Mouse (Mus musculus): ENCODE measurements at regions not wholly inside any gene's neighbourhood (a gene's known extent, or its start where the extent isn't known, plus 50 kb on each side); places are given as distances from the start of the nearest gene placed in this dataset.

GRCm38 (mm10) chr12:73491370-73491769, 54.8 kb downstream of the Tmem30b start:
- Histone ChIP-seq H3K4me3 (ENCODE audit: low read depth, low read length) (no peak overlapping the region), H3K27ac (ENCODE audit: low read length) (no peak overlapping the region), H3K4me1 (ENCODE audit: control insufficient read depth, insufficient read depth, low read length) (no peaks in the 10 kb centered on the region), H3K4me2 (ENCODE audit: low read length) (no peak overlapping the region), H3K36me3 (ENCODE audit: control insufficient read depth, insufficient read depth, low read length) (no peaks in the 10 kb centered on the region), H3K9ac (ENCODE audit: low read depth, low read length) (no peak overlapping the region), H3K9me3 (replicated peaks; ENCODE audit: control insufficient read depth, low read length, poor library complexity, severe bottlenecking) (no peaks in the 10 kb centered on the region), H3K27me3 (ENCODE audit: control insufficient read depth, insufficient read depth, low read depth, low read length) (no peaks in the 10 kb centered on the region)
- 78% methylated on average over 3 of the region's 3 CpGs for WGBS
- ATAC-seq: no peak

GRCm38 (mm10) chr12:73482858-73483257, 63.3 kb downstream of the Tmem30b start:
- no peaks in the 10 kb centered on the region for H3K27me3 ChIP-seq (ENCODE audit: control insufficient read depth, insufficient read depth, low read depth, low read length)
- H3K36me3 ChIP-seq (ENCODE audit: control insufficient read depth, insufficient read depth, low read length): no peaks in the 10 kb centered on the region
- no peaks in the 10 kb centered on the region for H3K4me1 ChIP-seq (ENCODE audit: control insufficient read depth, insufficient read depth, low read length)
- no peaks in the 10 kb centered on the region for H3K9me3 ChIP-seq (replicated peaks; ENCODE audit: control insufficient read depth, low read length, poor library complexity, severe bottlenecking)
- ATAC-seq: no peak
- H3K27ac ChIP-seq (ENCODE audit: low read length): no peak overlapping the region
- H3K9ac ChIP-seq (ENCODE audit: low read depth, low read length): no peak overlapping the region
- H3K4me3 ChIP-seq (ENCODE audit: low read depth, low read length): no peak overlapping the region
- WGBS: 89% methylated on average over 2 of the region's 2 CpGs
- H3K4me2 ChIP-seq (ENCODE audit: low read length): no peak overlapping the region

GRCm38 (mm10) chr12:73482275-73482674, 63.9 kb downstream of the Tmem30b start:
- Histone ChIP-seq H3K36me3 (ENCODE audit: control insufficient read depth, insufficient read depth, low read length) (no peaks in the 10 kb centered on the region), H3K9me3 (replicated peaks; ENCODE audit: control insufficient read depth, low read length, poor library complexity, severe bottlenecking) (no peaks in the 10 kb centered on the region), H3K27ac (ENCODE audit: low read length) (no peak overlapping the region), H3K27me3 (ENCODE audit: control insufficient read depth, insufficient read depth, low read depth, low read length) (no peaks in the 10 kb centered on the region), H3K4me3 (ENCODE audit: low read depth, low read length) (no peak overlapping the region), H3K4me2 (ENCODE audit: low read length) (no peak overlapping the region), H3K4me1 (ENCODE audit: control insufficient read depth, insufficient read depth, low read length) (no peaks in the 10 kb centered on the region), H3K9ac (ENCODE audit: low read depth, low read length) (no peak overlapping the region)
- no peak for ATAC-seq
- 90% methylated on average over 6 of the region's 6 CpGs for WGBS

- no peaks in the 10 kb centered on the region for H3K4me1 ChIP-seq (ENCODE audit: control insufficient read depth, insufficient read depth, low read length)
- no peaks in the 10 kb centered on the region for H3K9me3 ChIP-seq (replicated peaks; ENCODE audit: control insufficient read depth, low read length, poor library complexity, severe bottlenecking)
- no peaks in the 10 kb centered on the region for H3K27me3 ChIP-seq (ENCODE audit: control insufficient read depth, insufficient read depth, low read depth, low read length)
- H3K36me3 ChIP-seq (ENCODE audit: control insufficient read depth, insufficient read depth, low read length): no peaks in the 10 kb centered on the region
- H3K4me2 ChIP-seq (ENCODE audit: low read length): no peak overlapping the region
- no peak for ATAC-seq
- H3K9ac ChIP-seq (ENCODE audit: low read depth, low read length): no peak overlapping the region
- 95% methylated on average over 3 of the region's 3 CpGs for WGBS
- no peak overlapping the region for H3K4me3 ChIP-seq (ENCODE audit: low read depth, low read length)
- H3K27ac ChIP-seq (ENCODE audit: low read length): no peak overlapping the region
These were observed 64.5 kb downstream of the Tmem30b start for GRCm38 (mm10) chr12:73481705-73482104.

- no peaks in the 10 kb centered on the region for H3K9me3 ChIP-seq (replicated peaks; ENCODE audit: control insufficient read depth, low read length, poor library complexity, severe bottlenecking)
- no peaks in the 10 kb centered on the region for H3K4me1 ChIP-seq (ENCODE audit: control insufficient read depth, insufficient read depth, low read length)
- H3K9ac ChIP-seq (ENCODE audit: low read depth, low read length): no peak overlapping the region
- no peak overlapping the region for H3K4me3 ChIP-seq (ENCODE audit: low read depth, low read length)
- no peak overlapping the region for H3K27ac ChIP-seq (ENCODE audit: low read length)
- H3K4me2 ChIP-seq (ENCODE audit: low read length): no peak overlapping the region
- 94% methylated on average over 6 of the region's 6 CpGs for WGBS
- no peaks in the 10 kb centered on the region for H3K27me3 ChIP-seq (ENCODE audit: control insufficient read depth, insufficient read depth, low read depth, low read length)
- H3K36me3 ChIP-seq (ENCODE audit: control insufficient read depth, insufficient read depth, low read length): no peaks in the 10 kb centered on the region
- no peak for ATAC-seq
These were observed 65.0 kb downstream of the Tmem30b start for GRCm38 (mm10) chr12:73481165-73481564.

- no peak overlapping the region for H3K4me2 ChIP-seq (ENCODE audit: low read length)
- 91% methylated on average over 6 of the region's 6 CpGs for WGBS
- H3K9ac ChIP-seq (ENCODE audit: low read depth, low read length): no peak overlapping the region
- no peak overlapping the region for H3K4me3 ChIP-seq (ENCODE audit: low read depth, low read length)
- H3K9me3 ChIP-seq (replicated peaks; ENCODE audit: control insufficient read depth, low read length, poor library complexity, severe bottlenecking): no peaks in the 10 kb centered on the region
- H3K4me1 ChIP-seq (ENCODE audit: control insufficient read depth, insufficient read depth, low read length): no peaks in the 10 kb centered on the region
- no peaks in the 10 kb centered on the region for H3K36me3 ChIP-seq (ENCODE audit: control insufficient read depth, insufficient read depth, low read length)
- no peaks in the 10 kb centered on the region for H3K27me3 ChIP-seq (ENCODE audit: control insufficient read depth, insufficient read depth, low read depth, low read length)
- no peak for ATAC-seq
- H3K27ac ChIP-seq (ENCODE audit: low read length): no peak overlapping the region
These were observed 65.6 kb downstream of the Tmem30b start for GRCm38 (mm10) chr12:73480610-73480971.

GRCm38 (mm10) chr12:73479932-73480609, 66.1 kb downstream of the Tmem30b start:
- WGBS: 84% methylated on average over 15 of the region's 15 CpGs
- no peaks in the 10 kb centered on the region for H3K27me3 ChIP-seq (ENCODE audit: control insufficient read depth, insufficient read depth, low read depth, low read length)
- H3K27ac ChIP-seq (ENCODE audit: low read length): no peak overlapping the region
- no peaks in the 10 kb centered on the region for H3K36me3 ChIP-seq (ENCODE audit: control insufficient read depth, insufficient read depth, low read length)
- no peaks in the 10 kb centered on the region for H3K9me3 ChIP-seq (replicated peaks; ENCODE audit: control insufficient read depth, low read length, poor library complexity, severe bottlenecking)
- no peak overlapping the region for H3K9ac ChIP-seq (ENCODE audit: low read depth, low read length)
- no peak for ATAC-seq
- no peak overlapping the region for H3K4me2 ChIP-seq (ENCODE audit: low read length)
- no peaks in the 10 kb centered on the region for H3K4me1 ChIP-seq (ENCODE audit: control insufficient read depth, insufficient read depth, low read length)
- H3K4me3 ChIP-seq (ENCODE audit: low read depth, low read length): no peak overlapping the region

- no peak for ATAC-seq
- Histone ChIP-seq H3K27ac (ENCODE audit: low read length) (no peak overlapping the region), H3K27me3 (ENCODE audit: control insufficient read depth, insufficient read depth, low read depth, low read length) (no peaks in the 10 kb centered on the region), H3K36me3 (ENCODE audit: control insufficient read depth, insufficient read depth, low read length) (no peaks in the 10 kb centered on the region), H3K4me1 (ENCODE audit: control insufficient read depth, insufficient read depth, low read length) (no peaks in the 10 kb centered on the region), H3K9ac (ENCODE audit: low read depth, low read length) (no peak overlapping the region), H3K4me2 (ENCODE audit: low read length) (no peak overlapping the region), H3K4me3 (ENCODE audit: low read depth, low read length) (no peak overlapping the region), H3K9me3 (replicated peaks; ENCODE audit: control insufficient read depth, low read length, poor library complexity, severe bottlenecking) (no peaks in the 10 kb centered on the region)
- 90% methylated on average over 4 of the region's 4 CpGs for WGBS
These were observed 67.6 kb downstream of the Tmem30b start for GRCm38 (mm10) chr12:73478641-73479040.

- 10% methylated on average over 7 of the region's 7 CpGs for WGBS
- no peak overlapping the region for H3K4me2 ChIP-seq (ENCODE audit: low read length)
These were observed 69.8 kb downstream of the Tmem30b start for GRCm38 (mm10) chr12:73476421-73476858.

More at GRCm38 (mm10) chr12:73476421-73476858, 69.8 kb downstream of the Tmem30b start:
- H3K4me1 ChIP-seq (ENCODE audit: control insufficient read depth, insufficient read depth, low read length): no peaks in the 10 kb centered on the region
- H3K36me3 ChIP-seq (ENCODE audit: control insufficient read depth, insufficient read depth, low read length): no peaks in the 10 kb centered on the region
- no peak overlapping the region for H3K4me3 ChIP-seq (ENCODE audit: low read depth, low read length)
- H3K27ac ChIP-seq (ENCODE audit: low read length): no peak overlapping the region
- no peak overlapping the region for H3K9ac ChIP-seq (ENCODE audit: low read depth, low read length)
- H3K27me3 ChIP-seq (ENCODE audit: control insufficient read depth, insufficient read depth, low read depth, low read length): no peaks in the 10 kb centered on the region
- no peaks in the 10 kb centered on the region for H3K9me3 ChIP-seq (replicated peaks; ENCODE audit: control insufficient read depth, low read length, poor library complexity, severe bottlenecking)
- ATAC-seq: no peak

All from midbrain, embryonic 16.5 days (tissue).